Mouse (Mus musculus) lung, adult 18-20 months (tissue): Measurements from ENCODE around the gene Thada.
"Not testable (repeated sequence)": the region's sequence is repeated elsewhere in the genome, so short reads cannot be mapped to it uniquely, and the experiment has no call there.

Experiments
- DNase-seq, 2 experiments: peaks; one replicate each; pipeline ENCODE4 v3.0.0; 2022; ENCODE audit warnings: mixed read lengths in 2 of 2

The Thada gene

GRCm38 (mm10) chr17:84341686-84342085 is 124.3 kb downstream of the Thada start:
- no peak for DNase-seq

- DNase-seq, result no peak
Measured at GRCm38 (mm10) chr17:84340574-84340973, 125.4 kb downstream of the Thada start.

DNA sequence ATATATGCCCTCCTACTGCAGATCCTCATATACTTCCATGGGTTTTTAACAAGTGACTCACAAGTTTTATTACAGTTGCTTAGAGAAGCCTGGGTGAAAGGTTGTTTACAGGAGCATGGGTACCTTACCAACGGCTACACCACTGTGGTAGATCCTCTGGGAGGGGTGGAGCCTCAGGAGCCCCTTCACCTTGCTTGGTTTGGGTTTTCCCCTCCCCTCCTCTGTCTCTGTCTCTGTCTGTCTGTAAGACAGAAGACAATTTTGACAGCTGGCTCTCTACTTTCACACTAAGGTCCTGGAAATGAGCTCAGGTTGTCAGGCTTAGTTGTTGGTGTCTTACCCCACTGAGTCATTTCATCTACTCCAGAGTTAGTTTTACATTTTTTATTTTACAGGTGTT is 130.0 kb downstream of the Thada start:
- DNase-seq, result no peak

GRCm38 (mm10) chr17:84335076-84335475 is 130.9 kb downstream of the Thada start:
- no peak for DNase-seq

DNA sequence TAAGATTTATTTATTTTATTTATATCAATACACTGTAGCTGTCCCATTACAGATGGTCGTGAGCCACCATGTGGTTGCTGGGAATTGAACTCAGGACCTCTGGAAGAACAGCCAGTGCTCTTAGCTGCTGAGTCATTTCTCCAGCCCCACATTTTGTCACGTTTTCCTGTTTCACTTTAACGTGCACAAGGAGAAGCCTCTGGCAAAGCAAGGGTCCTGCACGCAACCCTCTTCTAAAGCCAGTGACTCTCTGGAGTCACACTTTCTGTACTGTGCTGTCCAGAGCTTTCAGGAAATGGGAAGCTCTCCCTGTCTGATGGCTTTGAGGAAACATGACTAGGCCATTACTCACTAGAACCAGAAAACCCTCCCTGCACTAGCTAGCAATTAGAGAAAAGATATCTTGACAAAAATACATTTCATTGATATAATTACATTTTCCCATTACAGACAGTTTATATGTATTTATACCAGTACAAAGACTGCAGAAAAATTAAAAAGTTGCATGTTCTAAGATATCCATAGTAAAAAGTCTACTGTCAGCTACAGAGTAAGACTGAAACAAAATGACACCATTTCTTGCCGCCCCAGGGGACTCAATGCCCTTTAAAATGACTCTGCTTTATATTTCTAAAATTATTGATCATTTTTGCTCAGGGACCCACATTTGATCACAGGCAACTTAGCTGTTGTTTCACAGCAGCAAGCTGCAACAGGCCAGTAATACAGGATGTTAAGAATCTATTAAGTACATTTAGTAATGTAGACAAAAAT is 131.6 kb downstream of the Thada start:
- no peak for DNase-seq

DNA sequence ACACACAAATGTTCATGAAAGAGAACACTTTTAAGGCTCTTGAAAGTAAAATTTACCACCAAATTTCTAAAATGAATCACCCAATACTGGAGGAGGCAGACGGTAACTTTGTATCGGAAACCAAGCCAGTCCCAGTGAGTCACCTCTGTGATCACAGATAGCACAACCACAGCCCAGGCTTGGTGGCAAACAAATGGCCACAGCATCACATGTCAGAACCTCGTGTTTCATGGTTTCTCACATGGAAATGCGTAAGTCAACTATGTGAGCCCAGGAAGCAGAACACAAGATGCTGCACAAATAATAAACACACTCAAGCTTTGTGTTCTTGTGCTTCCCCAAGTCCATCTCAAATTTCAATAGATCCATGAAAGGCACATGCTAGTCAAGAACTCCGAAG is 133.1 kb downstream of the Thada start:
- peak; percentile 14 to 18 for DNase-seq

- no peak for DNase-seq
Measured at GRCm38 (mm10) chr17:84330986-84331385, 135.0 kb downstream of the Thada start.

GRCm38 (mm10) chr17:84330506-84330905 is 135.5 kb downstream of the Thada start:
- no peak for DNase-seq

DNA sequence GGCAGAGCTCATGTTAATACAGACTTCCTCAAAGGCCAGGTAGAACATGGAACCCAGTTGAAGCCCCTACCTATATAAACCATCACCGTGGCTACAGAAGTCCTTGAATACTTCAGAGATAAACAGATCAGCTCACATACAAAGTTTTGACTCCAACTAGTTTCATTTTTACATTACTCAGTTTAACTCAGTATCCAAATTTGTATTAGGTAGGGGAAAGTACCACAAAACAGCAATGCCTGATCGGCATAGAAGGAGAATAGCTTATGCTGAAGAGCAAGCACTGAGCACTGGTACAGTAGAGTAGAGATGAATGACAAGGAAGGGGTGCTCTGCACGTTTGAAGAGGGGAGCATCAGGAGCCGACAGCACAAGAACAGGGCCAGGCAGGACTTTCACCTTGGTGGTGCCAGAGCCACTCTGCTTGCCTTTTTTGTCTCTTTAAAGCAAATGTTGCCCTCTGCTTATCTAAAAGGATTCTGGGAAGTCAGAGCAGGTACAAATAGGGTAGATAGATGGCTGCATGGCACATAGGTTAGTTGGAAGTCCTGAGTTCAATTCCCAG is 136.0 kb downstream of the Thada start:
- DNase-seq, result no peak

DNA sequence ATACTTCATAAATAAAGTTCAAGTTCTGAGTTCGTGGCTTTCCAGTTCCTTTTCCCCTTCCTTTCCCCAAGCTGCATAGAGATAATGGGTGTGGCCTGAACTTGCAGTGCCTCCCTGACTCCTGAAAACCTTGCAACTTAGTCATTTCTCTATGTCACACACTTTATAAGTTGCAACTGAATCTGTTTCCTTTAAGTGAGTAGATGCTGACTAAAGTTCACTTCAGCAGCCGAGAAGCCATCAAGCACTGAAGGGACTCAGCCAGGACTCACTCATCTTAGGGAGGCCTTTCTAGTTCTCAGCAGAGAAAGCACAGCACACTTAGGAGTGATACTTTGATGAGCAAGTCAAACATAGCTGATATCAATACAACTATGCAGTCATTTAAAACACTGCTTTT is 137.5 kb downstream of the Thada start:
- DNase-seq, result no peak

DNA sequence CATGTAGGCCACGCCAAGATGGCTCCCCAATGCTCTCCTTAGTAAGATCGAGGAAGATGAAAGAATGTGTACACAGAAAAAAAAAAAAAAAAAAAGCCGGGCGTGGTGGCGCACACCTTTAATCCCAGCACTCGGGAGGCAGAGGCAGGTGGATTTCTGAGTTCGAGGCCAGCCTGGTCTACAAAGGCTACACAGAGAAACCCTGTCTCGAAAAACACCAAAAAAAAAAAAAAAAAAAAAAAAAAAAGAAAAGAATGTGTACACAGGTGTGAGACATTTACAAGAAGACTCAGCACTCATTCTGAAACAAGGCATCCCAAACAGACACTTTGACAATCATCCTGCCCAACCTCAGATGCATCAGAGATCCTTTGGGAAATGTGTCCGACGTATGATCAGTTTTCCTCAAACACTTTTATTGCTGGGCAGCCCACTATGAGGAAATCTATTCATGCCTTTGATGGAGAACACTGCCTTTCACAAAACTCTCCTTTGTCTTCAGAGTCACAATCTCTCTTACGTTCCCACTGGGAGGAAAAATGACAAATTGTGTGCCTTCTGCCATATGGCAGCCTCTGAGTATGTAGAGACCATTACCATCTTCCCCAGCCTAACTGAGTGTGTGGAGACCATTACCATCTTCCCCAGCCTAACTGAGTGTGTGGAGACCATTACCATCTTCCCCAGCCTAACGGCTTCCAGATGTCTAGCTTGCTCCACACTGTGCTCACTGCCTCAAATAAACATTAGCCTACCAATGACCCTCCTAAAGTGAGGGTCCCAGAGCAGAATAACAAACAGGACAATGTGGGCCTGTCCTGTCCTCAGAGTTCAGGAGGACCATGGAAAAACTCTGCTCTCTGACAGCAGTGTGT is 138.7 kb downstream of the Thada start:
- no peak for DNase-seq

- no peak for DNase-seq
Measured at GRCm38 (mm10) chr17:84322176-84322575, 143.8 kb downstream of the Thada start.

DNA sequence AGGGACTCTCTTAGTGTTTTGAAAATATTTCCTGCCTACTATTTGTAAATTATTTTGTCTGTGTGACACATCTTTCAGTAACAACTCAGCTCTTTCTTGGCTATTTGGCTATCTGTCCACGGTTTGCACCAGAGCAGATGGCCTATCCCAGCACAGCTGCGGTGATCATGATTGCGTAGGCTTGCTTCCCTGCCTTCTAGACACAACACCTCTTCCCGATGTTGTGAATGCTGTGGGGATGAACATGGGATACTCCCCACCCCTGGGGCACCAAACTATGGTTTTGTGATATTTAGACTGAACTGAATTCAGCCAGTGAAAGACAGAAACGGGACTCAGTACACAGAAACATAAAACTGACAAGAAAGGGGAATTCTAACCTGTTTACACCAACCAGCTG is 144.7 kb downstream of the Thada start:
- no peak for DNase-seq

- DNase-seq, result peak; percentile 43 to 49
Measured at GRCm38 (mm10) chr17:84320576-84320975, 145.4 kb downstream of the Thada start.

- DNase-seq, result no peak
Measured at GRCm38 (mm10) chr17:84314341-84314740, 151.7 kb downstream of the Thada start.

GRCm38 (mm10) chr17:84313494-84313893 is 152.5 kb downstream of the Thada start:
- DNase-seq, result no peak

GRCm38 (mm10) chr17:84306151-84306550 is 159.9 kb downstream of the Thada start:
- DNase-seq, result peak in 1 of 2 experiments; percentile 21

DNA sequence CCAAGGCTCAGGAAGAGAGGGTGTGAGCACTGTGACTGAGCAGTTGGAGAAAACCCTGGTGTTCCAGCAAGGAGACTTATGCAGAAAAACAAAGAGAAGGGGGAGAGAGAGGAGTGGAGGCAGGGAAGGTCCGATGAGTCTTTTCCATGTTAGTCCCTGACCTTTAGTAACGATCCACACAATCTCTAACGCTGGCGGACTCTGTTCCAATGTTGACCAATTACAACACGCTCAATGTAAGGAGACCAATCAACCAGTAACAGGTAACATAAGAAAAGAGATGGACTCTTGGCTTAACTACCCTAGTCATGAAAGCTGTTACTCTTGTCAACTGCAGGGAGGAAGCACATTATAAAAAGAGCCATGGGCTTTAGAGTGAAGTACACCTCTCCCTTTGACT is 160.9 kb downstream of the Thada start:
- DNase-seq, result no peak

DNA sequence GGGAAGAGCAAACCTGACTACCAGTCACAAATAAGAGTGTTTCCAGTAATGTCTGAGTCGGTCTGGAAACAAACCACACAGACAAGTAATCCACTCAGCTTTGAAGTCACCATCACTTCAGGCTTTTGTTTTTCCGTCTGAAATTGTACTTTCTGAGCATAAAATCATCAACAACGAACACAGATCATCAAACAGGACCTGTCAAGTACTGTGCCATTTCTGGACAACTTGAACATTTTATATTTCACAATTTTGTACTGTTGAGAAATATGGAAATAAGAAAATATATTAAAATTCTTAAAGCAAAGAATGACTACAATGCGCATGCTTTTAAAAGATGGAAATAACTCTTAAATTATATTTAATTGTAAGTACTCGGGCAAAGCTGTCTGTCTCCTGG is 161.9 kb downstream of the Thada start:
- DNase-seq, result no peak

- no peak for DNase-seq
Measured at GRCm38 (mm10) chr17:84297976-84298375, 168.0 kb downstream of the Thada start.

DNA sequence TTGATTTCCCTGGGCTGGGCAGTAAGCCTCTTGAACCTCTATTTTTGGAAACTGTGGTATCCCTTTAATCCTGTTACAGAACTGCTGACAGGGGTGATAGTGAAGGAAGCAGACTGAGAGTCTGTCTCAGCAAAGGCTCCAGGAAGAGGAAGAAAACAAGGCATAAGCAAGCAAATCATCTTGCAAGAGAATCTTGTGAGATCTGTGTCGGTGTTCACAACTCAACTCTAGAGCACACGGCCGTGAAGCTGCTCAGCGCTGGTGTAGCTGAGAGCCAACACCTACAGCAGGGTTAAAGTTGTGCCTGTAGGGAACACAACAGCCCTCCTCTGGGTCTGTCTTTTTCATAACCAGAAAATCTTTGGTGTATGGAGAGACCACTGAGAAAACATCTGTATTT is 172.8 kb downstream of the Thada start:
- DNase-seq, result no peak

GRCm38 (mm10) chr17:84291228-84291627 is 174.8 kb downstream of the Thada start:
- not testable (repeated sequence) for DNase-seq

- no peak for DNase-seq
Measured at GRCm38 (mm10) chr17:84287675-84288420, 178.2 kb downstream of the Thada start.
